Mouse (Mus musculus) monocyte, adult 2 months (primary cell): ENCODE data around the gene Rpl10.
A peak's percentile ranks its signal among the peaks of the same experiment; 100 is the strongest.

Experiments used
- DNase-seq, 2 experiments: peaks; one replicate each; pipeline ENCODE4 v3.0.0; 2022; ENCODE audit warnings: low spot score in 2 of 2, low read depth in 1 of 2

The Rpl10 gene

GRCm38 (mm10) chrX:74270062-74270901, at the start of gene Rpl10:
Gene Rpl10 (plus strand): TSS chrX:74270812.
- DNase-seq, result peak; percentile 85 to 87

- DNase-seq, result no peak
These were observed 40.6 kb upstream of the Rpl10 start for GRCm38 (mm10) chrX:74230038-74230437.

GRCm38 (mm10) chrX:74233196-74233595, 37.4 kb upstream of the Rpl10 start:
- no peak for DNase-seq

- DNase-seq, result no peak
These were observed 30.3 kb upstream of the Rpl10 start for GRCm38 (mm10) chrX:74240332-74240731.

GRCm38 (mm10) chrX:74243396-74243795, 27.2 kb upstream of the Rpl10 start:
- no peak for DNase-seq

GRCm38 (mm10) chrX:74243807-74244206, 26.8 kb upstream of the Rpl10 start:
- DNase-seq, result peak; percentile 57 to 67

- no peak for DNase-seq
These were observed 26.0 kb upstream of the Rpl10 start for GRCm38 (mm10) chrX:74244614-74245083.

GRCm38 (mm10) chrX:74245107-74245506, 25.5 kb upstream of the Rpl10 start:
- DNase-seq, result no peak

- DNase-seq, result peak in 1 of 2 experiments; percentile 60
These were observed 24.9 kb upstream of the Rpl10 start for GRCm38 (mm10) chrX:74245687-74246086.

- peak; percentile 67 to 75 for DNase-seq
These were observed 24.4 kb upstream of the Rpl10 start for GRCm38 (mm10) chrX:74246213-74246681.

- peak in 1 of 2 experiments; percentile 38 for DNase-seq
These were observed 23.9 kb upstream of the Rpl10 start for GRCm38 (mm10) chrX:74246693-74247092.

GRCm38 (mm10) chrX:74248651-74249050, 22.0 kb upstream of the Rpl10 start:
- peak in 1 of 2 experiments; percentile 39 for DNase-seq

GRCm38 (mm10) chrX:74249615-74250014, 21.0 kb upstream of the Rpl10 start, which contains the start of gene Flna:
Gene Flna (minus strand): TSS chrX:74249820.
- DNase-seq, result peak in 1 of 2 experiments; percentile 50

GRCm38 (mm10) chrX:74254153-74254887, 16.3 kb upstream of the Rpl10 start, which contains the start of gene Emd:
Gene Emd (plus strand): TSS chrX:74254687.
- DNase-seq, result peak; percentile 86 to 89

GRCm38 (mm10) chrX:74254888-74255565, 15.6 kb upstream of the Rpl10 start:
- no peak for DNase-seq

- DNase-seq, result no peak
These were observed 12.9 kb upstream of the Rpl10 start for GRCm38 (mm10) chrX:74257746-74258145.

- DNase-seq, result no peak
These were observed 913 bp upstream of the Rpl10 start for GRCm38 (mm10) chrX:74269736-74270061.

- DNase-seq, result peak in 1 of 2 experiments; percentile 23
These were observed 415 bp downstream of the Rpl10 start for GRCm38 (mm10) chrX:74270902-74271551.

- no peak for DNase-seq
These were observed 3.1 kb downstream of the Rpl10 start for GRCm38 (mm10) chrX:74273422-74274322.

GRCm38 (mm10) chrX:74277916-74278315, 7.3 kb downstream of the Rpl10 start:
- no peak for DNase-seq
